Mouse (Mus musculus) mature B cell (primary cell): ENCODE measurements around the gene Nes.

ENCODE experiments used
- in situ Hi-C: fragments of 300-500 bp; cut with MboI; formaldehyde crosslinking; loops from 2 replicates; pipeline ENCODE4 v1.14.3; 2019

Gene Nes

GRCm38 (mm10) chr3:87970939-87971488, at the start of gene Nes:
TSS of gene Nes (plus strand) at chr3:87971078.
- in situ Hi-C loops: no loop called here

GRCm38 (mm10) chr3:87924996-87925395, 45.9 kb upstream of the Nes start:
- in situ Hi-C loops: no loop called here

- in situ Hi-C loops: no loop called here
Measured at GRCm38 (mm10) chr3:87927452-87927851, 43.4 kb upstream of the Nes start.

GRCm38 (mm10) chr3:87929341-87930077, 41.4 kb upstream of the Nes start:
- in situ Hi-C loops: no loop called here

GRCm38 (mm10) chr3:87930078-87930795, 40.6 kb upstream of the Nes start, which contains the start of the genes Isg20l2 and Rrnad1:
TSS of gene Isg20l2 (plus strand) at chr3:87930314.
TSS of gene Rrnad1 (minus strand) at chr3:87930717.
- in situ Hi-C loops: no loop called here

- in situ Hi-C loops: no loop called here
Measured at GRCm38 (mm10) chr3:87934026-87934425, 36.9 kb upstream of the Nes start.

- in situ Hi-C loops: no loop called here
Measured at GRCm38 (mm10) chr3:87934501-87934900, 36.4 kb upstream of the Nes start.

- in situ Hi-C loops: no loop called here
Measured at GRCm38 (mm10) chr3:87935201-87935600, 35.7 kb upstream of the Nes start.

- in situ Hi-C loops: no loop called here
Measured at GRCm38 (mm10) chr3:87935776-87936175, 35.1 kb upstream of the Nes start.

- in situ Hi-C loops: no loop called here
Measured at GRCm38 (mm10) chr3:87940611-87941010, 30.3 kb upstream of the Nes start.

GRCm38 (mm10) chr3:87942471-87942870, 28.4 kb upstream of the Nes start:
- in situ Hi-C loops: no loop called here

GRCm38 (mm10) chr3:87943586-87943985, 27.3 kb upstream of the Nes start:
- in situ Hi-C loops: no loop called here

GRCm38 (mm10) chr3:87944838-87945600, 25.9 kb upstream of the Nes start:
- in situ Hi-C loops: no loop called here

GRCm38 (mm10) chr3:87945781-87946540, 24.9 kb upstream of the Nes start:
- in situ Hi-C loops: no loop called here

- in situ Hi-C loops: no loop called here
Measured at GRCm38 (mm10) chr3:87946541-87946860, 24.4 kb upstream of the Nes start.

GRCm38 (mm10) chr3:87947056-87947810, 23.6 kb upstream of the Nes start:
- in situ Hi-C loops: no loop called here

- in situ Hi-C loops: no loop called here
Measured at GRCm38 (mm10) chr3:87947811-87948199, 23.1 kb upstream of the Nes start.

- in situ Hi-C loops: no loop called here
Measured at GRCm38 (mm10) chr3:87948378-87949265, 22.3 kb upstream of the Nes start, which contains the start of gene Crabp2. TSS of gene Crabp2 (plus strand) at chr3:87948666.

GRCm38 (mm10) chr3:87949266-87949954, 21.5 kb upstream of the Nes start:
- in situ Hi-C loops: no loop called here
